Mouse (Mus musculus): Measurements from ENCODE around the gene Tdg.

- TF ChIP-seq EP300 (IDR thresholded peaks at IDR 0.05; ENCODE audit: low read depth) (no peak), CTCF (IDR thresholded peaks at IDR 0.05; ENCODE audit: low read depth) (no peak)
Observed at GRCm38 (mm10) chr10:82661820-82662219, 32.2 kb downstream of the Tdg start.
